Mouse (Mus musculus): ENCODE results near the gene Trp53i11. TPM values are rescaled to one million over a fixed set of nuclear protein-coding genes. Genes with fewer than 3 reads are reported as not detected.

Trp53i11 gene
- polyA plus RNA-seq, 1 experiment from 2014 or later = 30.5 TPM

- 57% methylated on average over 6 of the region's 6 CpGs for WGBS
- H3K9me3 ChIP-seq (ENCODE audit: control insufficient read depth, low read length) = no peaks in the 10 kb centered on the region
- H3K27ac ChIP-seq (replicated peaks in 1 of 2; ENCODE audit: control insufficient read depth in 1 of 2, insufficient read depth in 1 of 2, low read depth in 2 of 2, low read length in 2 of 2) = no peak overlapping the region
- H3K4me2 ChIP-seq (ENCODE audit: low read length) = no peak overlapping the region
- no peaks in the 10 kb centered on the region for H3K36me3 ChIP-seq (ENCODE audit: control insufficient read depth, insufficient read depth, low read length)
- no peak overlapping the region for H3K9ac ChIP-seq (ENCODE audit: low read length)
- no peak overlapping the region for H3K4me3 ChIP-seq (ENCODE audit: control insufficient read depth in 1 of 2, insufficient read depth in 1 of 2, low read depth in 1 of 2, low read length in 2 of 2)
- no peak for ATAC-seq (ENCODE audit: insufficient number of reproducible peaks, insufficient read depth, low FRiP score, low read depth)
- H3K4me1 ChIP-seq (ENCODE audit: control insufficient read depth in 2 of 2, insufficient read depth in 2 of 2, low read length in 2 of 2) = peaks cover 14 to 20% of the 10 kb centered on the region in 2 experiments
- no peaks in the 10 kb centered on the region for H3K27me3 ChIP-seq (ENCODE audit: control insufficient read depth, insufficient read depth, low read length)
Measured at GRCm38 (mm10) chr2:93152191-93152601, 35.2 kb upstream of the Trp53i11 start.

GRCm38 (mm10) chr2:93152883-93153491 is 34.4 kb upstream of the Trp53i11 start:
- no peaks in the 10 kb centered on the region for H3K9me3 ChIP-seq (ENCODE audit: control insufficient read depth, low read length)
- no peak overlapping the region for H3K4me2 ChIP-seq (ENCODE audit: low read length)
- H3K27me3 ChIP-seq (ENCODE audit: control insufficient read depth, insufficient read depth, low read length) = no peaks in the 10 kb centered on the region
- H3K9ac ChIP-seq (ENCODE audit: low read length) = no peak overlapping the region
- ATAC-seq (ENCODE audit: insufficient number of reproducible peaks, insufficient read depth, low FRiP score, low read depth) = no peak
- WGBS = 84% methylated on average over 7 of the region's 7 CpGs
- no peak overlapping the region for H3K27ac ChIP-seq (replicated peaks in 1 of 2; ENCODE audit: control insufficient read depth in 1 of 2, insufficient read depth in 1 of 2, low read depth in 2 of 2, low read length in 2 of 2)
- H3K4me3 ChIP-seq (ENCODE audit: control insufficient read depth in 1 of 2, insufficient read depth in 1 of 2, low read depth in 1 of 2, low read length in 2 of 2) = no peak overlapping the region
- H3K36me3 ChIP-seq (ENCODE audit: control insufficient read depth, insufficient read depth, low read length) = no peaks in the 10 kb centered on the region
- H3K4me1 ChIP-seq (ENCODE audit: control insufficient read depth in 2 of 2, insufficient read depth in 2 of 2, low read length in 2 of 2) = peaks cover 14 to 20% of the 10 kb centered on the region in 2 experiments

- no peak for ATAC-seq (ENCODE audit: insufficient number of reproducible peaks, insufficient read depth, low FRiP score, low read depth)
- peaks cover 14 to 20% of the 10 kb centered on the region in 2 experiments for H3K4me1 ChIP-seq (ENCODE audit: control insufficient read depth in 2 of 2, insufficient read depth in 2 of 2, low read length in 2 of 2)
- H3K4me3 ChIP-seq (ENCODE audit: control insufficient read depth in 1 of 2, insufficient read depth in 1 of 2, low read depth in 1 of 2, low read length in 2 of 2) = no peak overlapping the region
- no peak overlapping the region for H3K4me2 ChIP-seq (ENCODE audit: low read length)
- WGBS = 80% methylated on average over 1 of the region's 1 CpGs
- H3K27ac ChIP-seq (replicated peaks in 1 of 2; ENCODE audit: control insufficient read depth in 1 of 2, insufficient read depth in 1 of 2, low read depth in 2 of 2, low read length in 2 of 2) = no peak overlapping the region
- no peaks in the 10 kb centered on the region for H3K27me3 ChIP-seq (ENCODE audit: control insufficient read depth, insufficient read depth, low read length)
- no peak overlapping the region for H3K9ac ChIP-seq (ENCODE audit: low read length)
- H3K9me3 ChIP-seq (ENCODE audit: control insufficient read depth, low read length) = no peaks in the 10 kb centered on the region
- no peaks in the 10 kb centered on the region for H3K36me3 ChIP-seq (ENCODE audit: control insufficient read depth, insufficient read depth, low read length)
Measured at GRCm38 (mm10) chr2:93153833-93154232, 33.5 kb upstream of the Trp53i11 start.

GRCm38 (mm10) chr2:93154486-93155032 is 32.8 kb upstream of the Trp53i11 start:
- WGBS = 56% methylated on average over 1 of the region's 1 CpGs

GRCm38 (mm10) chr2:93160467-93161035 is 26.8 kb upstream of the Trp53i11 start:
- 77% methylated on average over 4 of the region's 4 CpGs for WGBS
- ATAC-seq (ENCODE audit: insufficient number of reproducible peaks, insufficient read depth, low FRiP score, low read depth) = no peak
- H3K27ac ChIP-seq (replicated peaks in 1 of 2; ENCODE audit: control insufficient read depth in 1 of 2, insufficient read depth in 1 of 2, low read depth in 2 of 2, low read length in 2 of 2) = no peak overlapping the region

More at GRCm38 (mm10) chr2:93154486-93155032, 32.8 kb upstream of the Trp53i11 start:
- H3K9me3 ChIP-seq (ENCODE audit: control insufficient read depth, low read length) = no peaks in the 10 kb centered on the region
- ATAC-seq (ENCODE audit: insufficient number of reproducible peaks, insufficient read depth, low FRiP score, low read depth) = no peak
- no peak overlapping the region for H3K9ac ChIP-seq (ENCODE audit: low read length)
- H3K27ac ChIP-seq (replicated peaks in 1 of 2; ENCODE audit: control insufficient read depth in 1 of 2, insufficient read depth in 1 of 2, low read depth in 2 of 2, low read length in 2 of 2) = no peak overlapping the region
- H3K4me1 ChIP-seq (ENCODE audit: control insufficient read depth in 2 of 2, insufficient read depth in 2 of 2, low read length in 2 of 2) = peaks cover 14 to 20% of the 10 kb centered on the region in 2 experiments
- H3K36me3 ChIP-seq (ENCODE audit: control insufficient read depth, insufficient read depth, low read length) = no peaks in the 10 kb centered on the region
- no peak overlapping the region for H3K4me3 ChIP-seq (ENCODE audit: control insufficient read depth in 1 of 2, insufficient read depth in 1 of 2, low read depth in 1 of 2, low read length in 2 of 2)
- H3K27me3 ChIP-seq (ENCODE audit: control insufficient read depth, insufficient read depth, low read length) = no peaks in the 10 kb centered on the region
- H3K4me2 ChIP-seq (ENCODE audit: low read length) = no peak overlapping the region

GRCm38 (mm10) chr2:93161914-93162664 is 25.3 kb upstream of the Trp53i11 start:
- H3K27me3 ChIP-seq (ENCODE audit: control insufficient read depth, insufficient read depth, low read length) = no peaks in the 10 kb centered on the region
- H3K9ac ChIP-seq (ENCODE audit: low read length) = no peak overlapping the region
- peaks cover 11 to 16% of the 10 kb centered on the region in 2 experiments for H3K4me1 ChIP-seq (ENCODE audit: control insufficient read depth in 2 of 2, insufficient read depth in 2 of 2, low read length in 2 of 2)
- 65% methylated on average over 7 of the region's 7 CpGs for WGBS
- H3K27ac ChIP-seq (replicated peaks in 1 of 2; ENCODE audit: control insufficient read depth in 1 of 2, insufficient read depth in 1 of 2, low read depth in 2 of 2, low read length in 2 of 2) = 0 out of 4 replicates have a peak overlapping the region, but pooled peaks of 1 of the 2 experiments have one; percentile 20
- no peaks in the 10 kb centered on the region for H3K9me3 ChIP-seq (ENCODE audit: control insufficient read depth, low read length)
- H3K36me3 ChIP-seq (ENCODE audit: control insufficient read depth, insufficient read depth, low read length) = no peaks in the 10 kb centered on the region
- no peak overlapping the region for H3K4me3 ChIP-seq (ENCODE audit: control insufficient read depth in 1 of 2, insufficient read depth in 1 of 2, low read depth in 1 of 2, low read length in 2 of 2)
- no peak for ATAC-seq (ENCODE audit: insufficient number of reproducible peaks, insufficient read depth, low FRiP score, low read depth)
- H3K4me2 ChIP-seq (ENCODE audit: low read length) = no peak overlapping the region

More at GRCm38 (mm10) chr2:93160467-93161035, 26.8 kb upstream of the Trp53i11 start:
- Histone ChIP-seq H3K4me1 (ENCODE audit: control insufficient read depth in 2 of 2, insufficient read depth in 2 of 2, low read length in 2 of 2) (peaks cover 11 to 16% of the 10 kb centered on the region in 2 experiments), H3K4me3 (ENCODE audit: control insufficient read depth in 1 of 2, insufficient read depth in 1 of 2, low read depth in 1 of 2, low read length in 2 of 2) (no peak overlapping the region), H3K27me3 (ENCODE audit: control insufficient read depth, insufficient read depth, low read length) (no peaks in the 10 kb centered on the region), H3K4me2 (ENCODE audit: low read length) (no peak overlapping the region), H3K36me3 (ENCODE audit: control insufficient read depth, insufficient read depth, low read length) (no peaks in the 10 kb centered on the region), H3K9me3 (ENCODE audit: control insufficient read depth, low read length) (no peaks in the 10 kb centered on the region), H3K9ac (ENCODE audit: low read length) (no peak overlapping the region)

- no peaks in the 10 kb centered on the region for H3K36me3 ChIP-seq (ENCODE audit: control insufficient read depth, insufficient read depth, low read length)
- H3K27ac ChIP-seq (replicated peaks in 1 of 2; ENCODE audit: control insufficient read depth in 1 of 2, insufficient read depth in 1 of 2, low read depth in 2 of 2, low read length in 2 of 2) = peak overlapping the region; percentile 20 to 43; a peak in 3 of 4 replicates
- H3K9me3 ChIP-seq (ENCODE audit: control insufficient read depth, low read length) = no peaks in the 10 kb centered on the region
- H3K4me1 ChIP-seq (ENCODE audit: control insufficient read depth in 2 of 2, insufficient read depth in 2 of 2, low read length in 2 of 2) = peaks cover 11 to 16% of the 10 kb centered on the region in 2 experiments
- 41% methylated on average over 4 of the region's 4 CpGs for WGBS
- ATAC-seq (ENCODE audit: insufficient number of reproducible peaks, insufficient read depth, low FRiP score, low read depth) = 0 out of 2 replicates have a peak, but pooled peaks have one; percentile 10
- H3K4me2 ChIP-seq (ENCODE audit: low read length) = no peak overlapping the region
- no peak overlapping the region for H3K9ac ChIP-seq (ENCODE audit: low read length)
- no peaks in the 10 kb centered on the region for H3K27me3 ChIP-seq (ENCODE audit: control insufficient read depth, insufficient read depth, low read length)
- no peak overlapping the region for H3K4me3 ChIP-seq (ENCODE audit: control insufficient read depth in 1 of 2, insufficient read depth in 1 of 2, low read depth in 1 of 2, low read length in 2 of 2)
Measured at GRCm38 (mm10) chr2:93162791-93163190, 24.6 kb upstream of the Trp53i11 start.

Measured in heart, embryonic 14.5 days (tissue).